Mouse (Mus musculus): ENCODE data around the gene 1700017B05Rik. TPM values are rescaled to one million over a fixed set of nuclear protein-coding genes. Genes with fewer than 3 reads are reported as not detected.
"Not testable (repeated sequence)": the region's sequence is repeated elsewhere in the genome, so short reads cannot be mapped to it uniquely, and the experiment has no call there.

Gene 1700017B05Rik
- polyA plus RNA-seq, 1 experiment = 48.0 TPM

DNA sequence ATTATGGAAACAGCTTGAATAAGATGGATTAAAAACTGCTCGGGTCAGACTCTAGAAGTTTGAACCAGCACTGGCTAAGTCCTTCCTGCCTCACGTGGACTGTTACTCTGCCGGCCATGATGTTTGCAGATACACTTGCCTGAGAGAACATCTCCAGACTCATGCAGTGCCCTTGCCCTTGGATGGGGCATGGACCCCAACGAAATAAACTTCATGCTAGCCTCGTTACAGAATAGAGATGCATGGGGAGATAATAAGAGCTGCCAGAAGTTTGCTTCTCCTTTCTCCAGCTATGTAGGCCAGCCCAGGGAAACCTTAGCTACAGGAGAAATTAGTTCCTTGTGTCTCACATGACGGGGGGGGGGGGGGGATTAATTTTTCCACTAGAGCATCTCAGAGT lies 47.9 kb downstream of the 1700017B05Rik start:
- Histone ChIP-seq H3K4me3 (ENCODE audit: low read depth, low read length) (no peak overlapping the region), H3K9me3 (replicated peaks; ENCODE audit: control insufficient read depth, insufficient read depth, low read length, poor library complexity, severe bottlenecking) (no peaks in the 10 kb centered on the region), H3K27me3 (ENCODE audit: control insufficient read depth, insufficient read depth, low read length, poor library complexity, severe bottlenecking) (no peaks in the 10 kb centered on the region), H3K9ac (ENCODE audit: low read depth, poor library complexity, severe bottlenecking) (no peak overlapping the region), H3K27ac (ENCODE audit: insufficient read depth, low read length) (no peak overlapping the region), H3K36me3 (ENCODE audit: control insufficient read depth, insufficient read depth, low read length, poor library complexity, severe bottlenecking) (no peaks in the 10 kb centered on the region), H3K4me1 (ENCODE audit: control insufficient read depth, insufficient read depth, low read length) (no peaks in the 10 kb centered on the region)
- no peak for TF ChIP-seq POLR2A (IDR thresholded peaks at IDR 0.05; ENCODE audit: insufficient read depth, low read length)
- no peak for TF ChIP-seq EP300 (IDR thresholded peaks at IDR 0.05; ENCODE audit: insufficient read depth, low read depth, low read length)
- no peak for TF ChIP-seq CTCF (IDR thresholded peaks at IDR 0.05; ENCODE audit: low read depth, low read length)

DNA sequence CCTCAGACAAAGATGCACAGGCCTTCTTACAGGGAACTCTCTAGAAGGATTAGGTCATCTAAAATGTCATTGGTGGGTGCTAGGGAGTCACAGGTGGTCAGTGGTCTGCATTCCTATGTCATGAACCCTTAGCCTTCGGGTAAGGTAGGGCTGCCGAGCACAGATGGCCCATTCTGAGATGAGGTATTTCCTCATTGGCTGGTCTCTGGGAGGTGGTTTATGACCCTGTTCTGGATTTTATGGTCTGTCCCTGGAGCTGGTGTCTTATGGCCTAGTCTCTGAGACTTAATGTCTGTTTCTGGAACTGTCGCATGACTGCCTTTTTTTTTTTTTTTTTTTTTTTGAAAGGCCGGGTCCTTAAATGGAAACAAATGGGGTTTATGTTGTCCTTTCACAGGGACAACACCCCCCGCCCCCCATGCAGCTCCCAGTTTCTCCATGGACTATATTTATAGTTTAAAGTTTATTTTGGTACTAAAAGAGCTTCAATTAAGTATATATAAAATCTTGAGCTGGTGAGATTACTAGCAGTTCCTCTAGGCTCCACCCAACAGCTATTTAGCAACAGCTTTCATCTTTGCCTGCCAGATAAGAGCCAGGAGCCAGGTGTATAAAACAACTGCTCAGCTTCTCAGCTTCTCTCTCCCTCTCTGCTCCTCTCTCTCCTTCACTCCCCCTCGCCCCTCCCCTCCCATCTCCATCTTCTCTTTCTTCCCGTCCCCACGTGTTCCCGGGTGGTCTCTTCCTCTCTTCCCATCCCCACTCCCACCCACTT lies 49.8 kb downstream of the 1700017B05Rik start:
- Histone ChIP-seq H3K4me3 (ENCODE audit: low read depth, low read length) (no peak overlapping the region), H3K4me1 (ENCODE audit: control insufficient read depth, insufficient read depth, low read length) (no peaks in the 10 kb centered on the region), H3K27ac (ENCODE audit: insufficient read depth, low read length) (no peak overlapping the region), H3K9ac (ENCODE audit: low read depth, poor library complexity, severe bottlenecking) (no peak overlapping the region), H3K9me3 (replicated peaks; ENCODE audit: control insufficient read depth, insufficient read depth, low read length, poor library complexity, severe bottlenecking) (no peaks in the 10 kb centered on the region), H3K27me3 (ENCODE audit: control insufficient read depth, insufficient read depth, low read length, poor library complexity, severe bottlenecking) (no peaks in the 10 kb centered on the region), H3K36me3 (ENCODE audit: control insufficient read depth, insufficient read depth, low read length, poor library complexity, severe bottlenecking) (no peaks in the 10 kb centered on the region)
- no peak for TF ChIP-seq EP300 (IDR thresholded peaks at IDR 0.05; ENCODE audit: insufficient read depth, low read depth, low read length)

GRCm38 (mm10) chr9:57209316-57209715 lies 53.1 kb downstream of the 1700017B05Rik start:
- TF ChIP-seq CTCF (IDR thresholded peaks at IDR 0.05; ENCODE audit: low read depth, low read length) (no peak), EP300 (IDR thresholded peaks at IDR 0.05; ENCODE audit: insufficient read depth, low read depth, low read length) (no peak), POLR2A (IDR thresholded peaks at IDR 0.05; ENCODE audit: insufficient read depth, low read length) (no peak)
- Histone ChIP-seq H3K36me3 (ENCODE audit: control insufficient read depth, insufficient read depth, low read length, poor library complexity, severe bottlenecking) (no peaks in the 10 kb centered on the region), H3K4me1 (ENCODE audit: control insufficient read depth, insufficient read depth, low read length) (no peaks in the 10 kb centered on the region), H3K4me3 (ENCODE audit: low read depth, low read length) (no peak overlapping the region), H3K27me3 (ENCODE audit: control insufficient read depth, insufficient read depth, low read length, poor library complexity, severe bottlenecking) (no peaks in the 10 kb centered on the region), H3K27ac (ENCODE audit: insufficient read depth, low read length) (no peak overlapping the region), H3K9me3 (replicated peaks; ENCODE audit: control insufficient read depth, insufficient read depth, low read length, poor library complexity, severe bottlenecking) (0 out of 2 replicates have a peak, but pooled peaks cover 3% of the 10 kb centered on the region), H3K9ac (ENCODE audit: low read depth, poor library complexity, severe bottlenecking) (no peak overlapping the region)

- H3K9me3 ChIP-seq (replicated peaks; ENCODE audit: control insufficient read depth, insufficient read depth, low read length, poor library complexity, severe bottlenecking) = peaks cover 5% of the 10 kb centered on the region; the same call in 1 of the 2 replicates
- TF ChIP-seq CTCF (IDR thresholded peaks at IDR 0.05; ENCODE audit: low read depth, low read length) (no peak), POLR2A (IDR thresholded peaks at IDR 0.05; ENCODE audit: insufficient read depth, low read length) (no peak), EP300 (IDR thresholded peaks at IDR 0.05; ENCODE audit: insufficient read depth, low read depth, low read length) (no peak)
- no peak overlapping the region for H3K4me3 ChIP-seq (ENCODE audit: low read depth, low read length)
- no peaks in the 10 kb centered on the region for H3K36me3 ChIP-seq (ENCODE audit: control insufficient read depth, insufficient read depth, low read length, poor library complexity, severe bottlenecking)
- H3K9ac ChIP-seq (ENCODE audit: low read depth, poor library complexity, severe bottlenecking) = no peak overlapping the region
- H3K4me1 ChIP-seq (ENCODE audit: control insufficient read depth, insufficient read depth, low read length) = no peaks in the 10 kb centered on the region
- H3K27me3 ChIP-seq (ENCODE audit: control insufficient read depth, insufficient read depth, low read length, poor library complexity, severe bottlenecking) = no peaks in the 10 kb centered on the region
- no peak overlapping the region for H3K27ac ChIP-seq (ENCODE audit: insufficient read depth, low read length)
Observed at GRCm38 (mm10) chr9:57206896-57207295, 55.5 kb downstream of the 1700017B05Rik start.

- not testable (repeated sequence) for H3K9me3 ChIP-seq (replicated peaks; ENCODE audit: control insufficient read depth, insufficient read depth, low read length, poor library complexity, severe bottlenecking); H3K4me3 ChIP-seq (ENCODE audit: low read depth, low read length); H3K27me3 ChIP-seq (ENCODE audit: control insufficient read depth, insufficient read depth, low read length, poor library complexity, severe bottlenecking); H3K9ac ChIP-seq (ENCODE audit: low read depth, poor library complexity, severe bottlenecking); H3K36me3 ChIP-seq (ENCODE audit: control insufficient read depth, insufficient read depth, low read length, poor library complexity, severe bottlenecking); H3K4me1 ChIP-seq (ENCODE audit: control insufficient read depth, insufficient read depth, low read length)
- peak overlapping the region; percentile 76 for H3K27ac ChIP-seq (ENCODE audit: insufficient read depth, low read length)
Observed at GRCm38 (mm10) chr9:57203571-57203970, 58.8 kb downstream of the 1700017B05Rik start.

Other genes starting within 250 kb of the 1700017B05Rik start
- gene Sin3a, start 190.6 kb downstream of the 1700017B05Rik start, polyA plus RNA-seq (2011; ENCODE audit: insufficient read depth, insufficient read length, low read depth, missing spikeins) = 141 and 151 TPM in 2 replicates
- 79.9 and 86.8 TPM in 2 replicates for gene Man2c1, start 131.9 kb downstream of the 1700017B05Rik start, polyA plus RNA-seq (2011; ENCODE audit: insufficient read depth, insufficient read length, low read depth, missing spikeins)
- 7.9 and 10.4 TPM in 2 replicates for gene Neil1, start 114.3 kb downstream of the 1700017B05Rik start, polyA plus RNA-seq (2011; ENCODE audit: insufficient read depth, insufficient read length, low read depth, missing spikeins)
- 56.8 and 64.1 TPM in 2 replicates for gene Commd4, start 104.3 kb downstream of the 1700017B05Rik start, polyA plus RNA-seq (2011; ENCODE audit: insufficient read depth, insufficient read length, low read depth, missing spikeins)
- gene Trcg1, start 26.1 kb downstream of the 1700017B05Rik start, polyA plus RNA-seq (2011; ENCODE audit: insufficient read depth, insufficient read length, low read depth, missing spikeins) = not detected in 2 replicates
- 35.6 and 39.8 TPM in 2 replicates for gene Ppcdc, start 177.5 kb upstream of the 1700017B05Rik start, polyA plus RNA-seq (2011; ENCODE audit: insufficient read depth, insufficient read length, low read depth, missing spikeins)
- 31.1 and 32.1 TPM in 2 replicates for gene Scamp5, start 205.4 kb upstream of the 1700017B05Rik start, polyA plus RNA-seq (2011; ENCODE audit: insufficient read depth, insufficient read length, low read depth, missing spikeins)
- gene Rpp25, start 241.4 kb upstream of the 1700017B05Rik start, polyA plus RNA-seq (2011; ENCODE audit: insufficient read depth, insufficient read length, low read depth, missing spikeins) = 14.3 and 17.6 TPM in 2 replicates